Mouse (Mus musculus): Measurements from ENCODE around the gene Preb.

- TF ChIP-seq CTCF (IDR thresholded peaks at IDR 0.05; ENCODE audit: extremely low read depth, insufficient read length, insufficient replicate concordance, low read depth, low read length) (no peak), POLR2A (IDR thresholded peaks at IDR 0.05; ENCODE audit: low read depth, low read length) (no peak)
Measured at GRCm38 (mm10) chr5:30917348-30917747, 42.8 kb downstream of the Preb start.
